ENCODE assay signal across 8 mouse cellular contexts in genomic region chr6:58595639-58596293, GRCm38 (mm10). TPM values are rescaled to one million over a fixed set of nuclear protein-coding genes. Genes with fewer than 3 reads are reported as not detected.
DNase-seq lines count a peak whose midpoint lies in the region; ATAC-seq and TF ChIP-seq lines count a peak whose summit lies in the region.
"Not testable (repeated sequence)": the region's sequence is repeated elsewhere in the genome, so short reads cannot be mapped to it uniquely, and the experiment has no call there.

No protein-coding gene starts in this region.

- peak; percentile 97 for DNase-seq in ES-CJ7 (ENCODE audit: low read depth, low spot score)
- DNase-seq in cerebellum, adult 2 months; liver, embryonic 14.5 days (ENCODE audit: low read depth in 3 of 3, low spot score in 3 of 3); spleen, adult 2 months (ENCODE audit: low read depth in 1 of 2, low spot score in 2 of 2): not testable (repeated sequence)
- DNase-seq in hindbrain, embryonic 10.5 days (ENCODE audit: low spot score) = peak; percentile 38

- H3K27ac ChIP-seq in cerebellum, adult 2 months (ENCODE audit: insufficient read depth, low read length) = peak overlapping the region; percentile 59; the same call in 1 of the 2 replicates
- H3K27ac ChIP-seq in forebrain, embryonic 12.5 days = peak overlapping the region; percentile 0; the same call in 1 of the 2 replicates
- H3K27ac ChIP-seq in hindbrain, embryonic 10.5 days = peak overlapping the region; percentile 80
- peak overlapping the region; percentile 37 for H3K27ac ChIP-seq in kidney, embryonic 16.5 days (ENCODE audit: low read length)
- not testable (repeated sequence) for H3K27ac ChIP-seq in liver, embryonic 14.5 days
- peak overlapping the region; percentile 16; the same call in 1 of the 2 replicates for H3K27ac ChIP-seq in midbrain, embryonic 12.5 days (replicated peaks)
- H3K27ac ChIP-seq in spleen, adult 2 months (ENCODE audit: insufficient read depth, low read length) = peak overlapping the region; percentile 2; the same call in 1 of the 2 replicates

- TF ChIP-seq CTCF in cerebellum, adult 2 months (IDR thresholded peaks at IDR 0.05; ENCODE audit: borderline replicate concordance, insufficient read depth, low read depth, low read length); liver, embryonic 14.5 days (IDR thresholded peaks at IDR 0.05; ENCODE audit: low read depth); spleen, adult 2 months (IDR thresholded peaks at IDR 0.05; ENCODE audit: extremely low read depth, insufficient read depth, insufficient read length, insufficient replicate concordance): not testable (repeated sequence)

- peak overlapping the region; percentile 17 for H3K9ac ChIP-seq in forebrain, embryonic 12.5 days
- H3K9ac ChIP-seq in kidney, embryonic 16.5 days (replicated peaks; ENCODE audit: low read length) = peak overlapping the region; percentile 1; the same call in 1 of the 2 replicates
- H3K9ac ChIP-seq in liver, embryonic 14.5 days (replicated peaks) = peak overlapping the region; percentile 38
- H3K9ac ChIP-seq in midbrain, embryonic 12.5 days (replicated peaks) = peak overlapping the region; percentile 43

- ATAC-seq in forebrain, embryonic 12.5 days (ENCODE audit: low FRiP score) = peak; percentile 62
- ATAC-seq in kidney, embryonic 16.5 days (ENCODE audit: low FRiP score, low TSS enrichment) = peak; percentile 52
- ATAC-seq in liver, embryonic 14.5 days (ENCODE audit: insufficient read depth) = not testable (repeated sequence)
- ATAC-seq in midbrain, embryonic 12.5 days (ENCODE audit: low FRiP score, low read depth) = peak; percentile 79

- not testable (repeated sequence) for H3K9me3 ChIP-seq in forebrain, embryonic 12.5 days; hindbrain, embryonic 10.5 days; kidney, embryonic 16.5 days (ENCODE audit: low read length); liver, embryonic 14.5 days (ENCODE audit: control insufficient read depth, low read length); midbrain, embryonic 12.5 days

- peak overlapping the region; percentile 43 for H3K4me2 ChIP-seq in forebrain, embryonic 12.5 days
- peak overlapping the region; percentile 43 for H3K4me2 ChIP-seq in kidney, embryonic 16.5 days (replicated peaks; ENCODE audit: low read depth, low read length)
- H3K4me2 ChIP-seq in liver, embryonic 14.5 days (ENCODE audit: low read depth) = peak overlapping the region; percentile 51
- H3K4me2 ChIP-seq in midbrain, embryonic 12.5 days (replicated peaks) = peak overlapping the region; percentile 50

- not testable (repeated sequence) for H3K27me3 ChIP-seq in cerebellum, adult 2 months (ENCODE audit: control insufficient read depth, insufficient read depth, low read length); forebrain, embryonic 12.5 days; hindbrain, embryonic 10.5 days (ENCODE audit: insufficient read depth, poor library complexity, severe bottlenecking); kidney, embryonic 16.5 days (ENCODE audit: insufficient read depth, low read length); liver, embryonic 14.5 days (ENCODE audit: control insufficient read depth, insufficient read depth, low read length); midbrain, embryonic 12.5 days; spleen, adult 2 months (ENCODE audit: control insufficient read depth, insufficient read depth, low read length)

- not testable (repeated sequence) for H3K4me1 ChIP-seq in cerebellum, adult 2 months (ENCODE audit: control insufficient read depth, insufficient read depth, low read length); forebrain, embryonic 12.5 days; hindbrain, embryonic 10.5 days (replicated peaks); kidney, embryonic 16.5 days (ENCODE audit: insufficient read depth, low read length); liver, embryonic 14.5 days (replicated peaks; ENCODE audit: control insufficient read depth in 2 of 2, insufficient read depth in 2 of 2, low read length in 1 of 2); midbrain, embryonic 12.5 days; spleen, adult 2 months (ENCODE audit: control insufficient read depth, insufficient read depth, insufficient read length)

- not testable (repeated sequence) for TF ChIP-seq POLR2A in cerebellum, adult 2 months (IDR thresholded peaks at IDR 0.05; ENCODE audit: borderline replicate concordance, insufficient read depth, low read length); spleen, adult 2 months (IDR thresholded peaks at IDR 0.05; ENCODE audit: low read depth, low read length)

- H3K4me3 ChIP-seq in cerebellum, adult 2 months (replicated peaks; ENCODE audit: insufficient read depth, low read depth, low read length) = peak overlapping the region; percentile 59
- H3K4me3 ChIP-seq in forebrain, embryonic 12.5 days (replicated peaks) = peak overlapping the region; percentile 32
- H3K4me3 ChIP-seq in hindbrain, embryonic 10.5 days = peak overlapping the region; percentile 48
- peak overlapping the region; percentile 25 for H3K4me3 ChIP-seq in kidney, embryonic 16.5 days (ENCODE audit: low read length)
- peak overlapping the region; percentile 12 to 26 for H3K4me3 ChIP-seq in liver, embryonic 14.5 days (ENCODE audit: insufficient read depth in 1 of 2, low read depth in 2 of 2, low read length in 2 of 2)
- H3K4me3 ChIP-seq in midbrain, embryonic 12.5 days = peak overlapping the region; percentile 41
- peak overlapping the region; percentile 47; the same call in 1 of the 2 replicates for H3K4me3 ChIP-seq in spleen, adult 2 months (ENCODE audit: extremely low read depth, insufficient read depth, insufficient read length)

- not testable (repeated sequence) for H3K36me3 ChIP-seq in forebrain, embryonic 12.5 days (replicated peaks); hindbrain, embryonic 10.5 days; kidney, embryonic 16.5 days (ENCODE audit: insufficient read depth, low read length); liver, embryonic 14.5 days (replicated peaks; ENCODE audit: control insufficient read depth, insufficient read depth, low read depth); midbrain, embryonic 12.5 days; spleen, adult 2 months (ENCODE audit: control insufficient read depth, insufficient read depth, low read length)

- WGBS in cerebellum, adult 2 months = 9% methylated on average over 9 of the region's 9 CpGs
- 4% methylated on average over 9 of the region's 9 CpGs for WGBS in forebrain, embryonic 12.5 days
- 5% methylated on average over 9 of the region's 9 CpGs for WGBS in hindbrain, embryonic 10.5 days
- 3% methylated on average over 9 of the region's 9 CpGs for WGBS in kidney, embryonic 16.5 days
- WGBS in liver, embryonic 14.5 days (ENCODE audit: insufficient replicate concordance) = 3% methylated on average over 9 of the region's 9 CpGs
- WGBS in midbrain, embryonic 12.5 days = 6% methylated on average over 9 of the region's 9 CpGs
- WGBS in spleen, adult 2 months = 28% methylated on average over 9 of the region's 9 CpGs

- not testable (repeated sequence) for TF ChIP-seq EP300 in liver, embryonic 14.5 days (IDR thresholded peaks at IDR 0.05; ENCODE audit: low read depth)

RNA-seq across cellular contexts. Expression of gene Abcg2, which starts 11.4 kb away (rescaled TPM):
- polyA plus RNA-seq in cerebellum, adult 2 months (2012; rRNA removed) = 16.4 and 16.8 TPM in 2 replicates
- polyA plus RNA-seq in forebrain, embryonic 12.5 days (2016; fragmentation: Nextera tagmentation; extraction: Ambion mirVana) = 29.5 and 34.3 TPM in 2 replicates
- polyA plus RNA-seq in hindbrain, embryonic 10.5 days (2016; fragmentation: Nextera tagmentation; extraction: Ambion mirVana) = 41.6 and 50.6 TPM in 2 replicates
- polyA plus RNA-seq in kidney, embryonic 16.5 days (2015; fragmentation: Nextera tagmentation; extraction: Ambion mirVana) = 117 and 124 TPM in 2 replicates
- 49.2 and 66.5 TPM in 2 replicates for polyA plus RNA-seq in liver, embryonic 14.5 days (2012; rRNA removed)
- 166 and 171 TPM in 2 replicates for polyA plus RNA-seq in liver, embryonic 14.5 days (2014; fragmentation: Nextera tagmentation; extraction: Ambion mirVana)
- polyA plus RNA-seq in midbrain, embryonic 12.5 days (2016; fragmentation: Nextera tagmentation; extraction: Ambion mirVana) = 39.8 and 39.9 TPM in 2 replicates
- polyA plus RNA-seq in spleen, adult 2 months (2012; rRNA removed) = 4.4 and 5.1 TPM in 2 replicates
